Mouse (Mus musculus): ENCODE results near the gene Fads2.

GRCm38 (mm10) chr19:10073145-10073544 lies 28.4 kb downstream of the Fads2 start:
- no peak for TF ChIP-seq CTCF (conservative IDR thresholded peaks at IDR 0.05; ENCODE audit: low read length)
- TF ChIP-seq NANOG (IDR thresholded peaks at IDR 0.05; ENCODE audit: borderline replicate concordance, low read length): no peak
